Mouse (Mus musculus) CH12.LX (cell line): ENCODE measurements at regions not wholly inside any gene's neighbourhood (a gene's known extent, or its start where the extent isn't known, plus 50 kb on each side); places are given as distances from the start of the nearest gene placed in this dataset.

ENCODE experiments used
- DNase-seq: peaks from one replicate; pipeline ENCODE4 v3.0.0-alpha.2; 2013; ENCODE audit errors: extremely low read depth
- H3K27ac ChIP-seq: 2 replicates; pipeline ENCODE4 v1.5.1; 2012; ENCODE audit warnings: low read depth, mild to moderate bottlenecking, control low read depth, moderate library complexity; ENCODE audit not compliant: insufficient read depth
- H3K27me3 ChIP-seq: replicated peaks from 2 replicates; pipeline ENCODE3; 2012; ENCODE audit warnings: inconsistent platforms
- H3K36me3 ChIP-seq, 2 experiments: replicated peaks in 1 of 2; 2 replicates each; pipeline versions ENCODE3 to v1.6.1; 2012; ENCODE audit warnings: inconsistent platforms in 1 of 2, low read length in 1 of 2, mild to moderate bottlenecking in 1 of 2, mixed read lengths in 1 of 2, moderate library complexity in 1 of 2; ENCODE audit not compliant: control insufficient read depth in 1 of 2, insufficient read depth in 1 of 2
- H3K4me1 ChIP-seq, 2 experiments: 2 replicates each; pipeline ENCODE4 v1.6.1; 2012; ENCODE audit warnings: inconsistent platforms in 1 of 2, moderate library complexity in 1 of 2; ENCODE audit not compliant: insufficient read depth in 2 of 2, control insufficient read depth in 1 of 2
- H3K4me2 ChIP-seq: 2 replicates; pipeline ENCODE4 v1.6.1; 2012; ENCODE audit warnings: low read depth, mild to moderate bottlenecking, control low read depth; ENCODE audit not compliant: poor library complexity, insufficient read depth, severe bottlenecking
- H3K4me3 ChIP-seq, 3 experiments: fragments of 150-350 bp in 1 of 3; sonication (generic) in 1 of 3; replicated peaks in 1 of 3; 2 replicates each; pipeline versions ENCODE3 to v1.5.1; 2011 to 2012; ENCODE audit warnings: low read depth in 2 of 3, low read length in 2 of 3, mild to moderate bottlenecking in 2 of 3, moderate library complexity in 2 of 3, control low read depth in 1 of 3, improper control_type of control experiment in 1 of 3, inconsistent platforms in 1 of 3, mixed read lengths in 1 of 3; ENCODE audit not compliant: poor library complexity in 1 of 3
- H3K79me2 ChIP-seq: replicated peaks from 2 replicates; pipeline ENCODE4 v1.6.1; 2012; ENCODE audit warnings: mild to moderate bottlenecking, moderate library complexity; ENCODE audit not compliant: control insufficient read depth, poor library complexity, insufficient read depth, severe bottlenecking; ENCODE audit errors: extremely low read depth
- H3K9ac ChIP-seq: 2 replicates; pipeline ENCODE4 v1.6.1; 2012; ENCODE audit warnings: low read depth, mild to moderate bottlenecking, control low read depth, moderate library complexity; ENCODE audit not compliant: insufficient read depth
- H3K9me3 ChIP-seq: replicated peaks from 2 replicates; pipeline ENCODE3; 2012; ENCODE audit warnings: low read length, inconsistent platforms, mixed read lengths
- BHLHE40 ChIP-seq: IDR thresholded peaks from 2 replicates; pipeline ENCODE4 v1.6.1; 2011; ENCODE audit warnings: mild to moderate bottlenecking, low read depth, low read length, improper control_type of control experiment
- CHD1 ChIP-seq: IDR thresholded peaks from 2 replicates; pipeline ENCODE4 v1.6.1; 2012; ENCODE audit warnings: low read depth, low read length, improper control_type of control experiment, inconsistent platforms
- CTCF ChIP-seq, 2 experiments: IDR thresholded peaks in 1 of 2; conservative IDR thresholded peaks in 1 of 2; 2 replicates each; pipeline ENCODE4 v1.5.1; 2011 to 2012; ENCODE audit warnings: low read depth in 2 of 2, low read length in 2 of 2, improper control_type of control experiment in 1 of 2, inconsistent platforms in 1 of 2, mild to moderate bottlenecking in 1 of 2, moderate library complexity in 1 of 2
- ELF1 ChIP-seq: IDR thresholded peaks from 2 replicates; pipeline ENCODE4 v1.6.1; 2014; ENCODE audit warnings: low read depth, mild to moderate bottlenecking, inconsistent platforms, low read length, improper control_type of control experiment
- EP300 ChIP-seq: IDR thresholded peaks from 2 replicates; pipeline ENCODE4 v1.6.1; 2011; ENCODE audit warnings: low read length, improper control_type of control experiment
- ETS1 ChIP-seq: conservative IDR thresholded peaks from 2 replicates; pipeline ENCODE4 v1.6.1; 2012; ENCODE audit warnings: low read depth, mild to moderate bottlenecking, inconsistent platforms, low read length, improper control_type of control experiment, moderate library complexity
- HCFC1 ChIP-seq: IDR thresholded peaks from 2 replicates; pipeline ENCODE4 v1.6.1; 2012; ENCODE audit warnings: low read depth, mild to moderate bottlenecking, inconsistent platforms, low read length, improper control_type of control experiment
- IRF4 ChIP-seq: IDR thresholded peaks from 2 replicates; pipeline ENCODE4 v1.6.1; 2014; ENCODE audit warnings: low read depth, mild to moderate bottlenecking, inconsistent platforms, low read length, improper control_type of control experiment
- JUND ChIP-seq: conservative IDR thresholded peaks from 2 replicates; pipeline ENCODE4 v1.6.1; 2011; ENCODE audit warnings: low read depth, low read length, improper control_type of control experiment
- MAX ChIP-seq: IDR thresholded peaks from 2 replicates; pipeline ENCODE4 v1.6.1; 2011; ENCODE audit warnings: low read length, improper control_type of control experiment
- MAZ ChIP-seq: IDR thresholded peaks from 2 replicates; pipeline ENCODE4 v1.6.1; 2012; ENCODE audit warnings: low read depth, mild to moderate bottlenecking, inconsistent platforms, low read length, improper control_type of control experiment, moderate library complexity
- MEF2A ChIP-seq: IDR thresholded peaks from 2 replicates; pipeline ENCODE4 v1.6.1; 2014; ENCODE audit warnings: low read depth, mild to moderate bottlenecking, inconsistent platforms, low read length, improper control_type of control experiment, borderline replicate concordance
- MYC ChIP-seq: IDR thresholded peaks from 2 replicates; pipeline ENCODE4 v1.6.1; 2011; ENCODE audit warnings: low read depth, mild to moderate bottlenecking, improper control_type of control experiment, low read length
- NRF1 ChIP-seq: IDR thresholded peaks from 2 replicates; pipeline ENCODE4 v1.6.1; 2014; ENCODE audit warnings: low read depth, mild to moderate bottlenecking, inconsistent platforms, low read length, improper control_type of control experiment, moderate library complexity
- PAX5 ChIP-seq: IDR thresholded peaks from 2 replicates; pipeline ENCODE4 v1.6.1; 2012; ENCODE audit warnings: low read length, inconsistent platforms, mixed read lengths
- SIN3A ChIP-seq: IDR thresholded peaks from 2 replicates; pipeline ENCODE4 v1.6.1; 2012; ENCODE audit warnings: low read length, improper control_type of control experiment, inconsistent platforms
- SMC3 ChIP-seq: IDR thresholded peaks from 2 replicates; pipeline ENCODE4 v1.6.1; 2011; ENCODE audit warnings: low read depth, low read length, improper control_type of control experiment
- TBP ChIP-seq: conservative IDR thresholded peaks from 2 replicates; pipeline ENCODE4 v1.6.1; 2011; ENCODE audit warnings: low read depth, low read length, improper control_type of control experiment
- TCF12 ChIP-seq: IDR thresholded peaks from 2 replicates; pipeline ENCODE4 v1.6.1; 2014; ENCODE audit warnings: low read depth, mild to moderate bottlenecking, inconsistent platforms, low read length, improper control_type of control experiment
- UBTF ChIP-seq: IDR thresholded peaks from 2 replicates; pipeline ENCODE4 v1.6.1; 2012; ENCODE audit warnings: low read depth, mild to moderate bottlenecking, inconsistent platforms, low read length, improper control_type of control experiment, moderate library complexity
- USF1 ChIP-seq: IDR thresholded peaks from 2 replicates; pipeline ENCODE4 v1.6.1; 2014; ENCODE audit warnings: low read depth, mild to moderate bottlenecking, inconsistent platforms, low read length, improper control_type of control experiment
- USF2 ChIP-seq: conservative IDR thresholded peaks from 2 replicates; pipeline ENCODE4 v1.6.1; 2011; ENCODE audit warnings: low read depth, low read length, improper control_type of control experiment
- ZMIZ1 ChIP-seq: IDR thresholded peaks from 2 replicates; pipeline ENCODE4 v1.6.1; 2012; ENCODE audit warnings: low read depth, mild to moderate bottlenecking, inconsistent platforms, low read length, improper control_type of control experiment
- ZNF384 ChIP-seq: IDR thresholded peaks from 2 replicates; pipeline ENCODE4 v1.6.1; 2012; ENCODE audit warnings: low read depth, low read length, improper control_type of control experiment, inconsistent platforms
- dilution Hi-C: fragments of 300-500 bp; cut with MboI; formaldehyde crosslinking; loops from 2 replicates; pipeline ENCODE4 v1.14.3; 2020; ENCODE audit warnings: low sequenced_read_pairs; ENCODE audit not compliant: extremely low pct_unique_long_range_greater_than_20kb, extremely low pct_ligation_motif_present
- in situ Hi-C: fragments of 300-500 bp; cut with MboI; formaldehyde crosslinking; loops from 3 replicates; pipeline ENCODE4 v1.14.3; 2019; ENCODE audit warnings: low sequenced_read_pairs, low pct_ligation_motif_present, low pct_unique_long_range_greater_than_20kb, mixed read lengths

DNA sequence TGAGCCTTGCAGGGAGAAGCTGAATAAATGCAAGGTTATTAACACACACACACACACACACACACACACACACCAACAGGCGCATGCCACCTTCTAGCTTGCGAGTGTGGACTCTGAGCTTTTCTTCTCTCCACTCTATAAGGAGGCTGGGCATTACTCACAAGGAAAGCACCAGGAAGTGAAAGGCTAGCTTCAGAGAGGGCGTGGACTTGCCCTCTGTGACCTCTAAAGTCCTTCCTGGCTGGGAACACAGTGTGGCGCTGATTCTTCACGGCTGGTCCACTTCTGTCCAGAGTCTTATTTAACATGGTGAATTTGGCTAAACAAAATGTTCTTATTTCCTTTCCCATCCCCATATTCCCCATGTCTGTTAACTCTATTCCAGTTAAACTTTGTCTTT lies 185.1 kb downstream of the Maf start:
- TF ChIP-seq NRF1, result no peak
- TF ChIP-seq SMC3, result no peak
- no peak for TF ChIP-seq BHLHE40
- no peak for TF ChIP-seq JUND
- TF ChIP-seq ELF1, result no peak
- no peak for TF ChIP-seq UBTF
- no peak for TF ChIP-seq TBP
- no peak for TF ChIP-seq CTCF (conservative IDR thresholded peaks at IDR 0.05 in 1 of 2, IDR thresholded peaks at IDR 0.05 in 1 of 2; ENCODE audit: low read depth in 2 of 2, low read length in 2 of 2)
- no peak for TF ChIP-seq USF1
- no peak for TF ChIP-seq USF2
- no peak for TF ChIP-seq ZMIZ1
- no peak for TF ChIP-seq MYC
- TF ChIP-seq EP300, result no peak
- no peak for TF ChIP-seq MEF2A
- TF ChIP-seq MAZ, result no peak
- TF ChIP-seq PAX5, result no peak
- no peak for TF ChIP-seq TCF12
- no peak for TF ChIP-seq SIN3A
- TF ChIP-seq, all 38 proteins: peak for 0
- dilution Hi-C loops, result no loop called here
- Histone ChIP-seq H3K4me3 (no peak overlapping the region), H3K27me3 (peaks cover 56% of the 10 kb centered on the region), H3K4me2 (no peak overlapping the region), H3K79me2 (no peaks in the 10 kb centered on the region), H3K4me1 (no peaks in the 10 kb centered on the region), H3K9me3 (no peaks in the 10 kb centered on the region), H3K36me3 (no peaks in the 10 kb centered on the region), H3K27ac (no peak overlapping the region), H3K9ac (no peak overlapping the region)
- no peak for DNase-seq
- in situ Hi-C loops, result no loop called here

GRCm38 (mm10) chr8:115515647-115516046 lies 191.9 kb downstream of the Maf start:
- no peaks in the 10 kb centered on the region for H3K4me1 ChIP-seq
- no peak for DNase-seq

More at GRCm38 (mm10) chr8:115515647-115516046, 191.9 kb downstream of the Maf start:
- H3K36me3 ChIP-seq, result no peaks in the 10 kb centered on the region
- no peak for TF ChIP-seq BHLHE40
- no peak for TF ChIP-seq MAX
- TF ChIP-seq ELF1, result no peak
- no peak for TF ChIP-seq USF1
- TF ChIP-seq CHD1, result no peak
- TF ChIP-seq HCFC1, result no peak
- no peak for TF ChIP-seq ZNF384
- no peak for TF ChIP-seq IRF4
- TF ChIP-seq MEF2A, result no peak
- TF ChIP-seq MYC, result no peak
- TF ChIP-seq ETS1, result no peak
- in situ Hi-C loops (no loop called here), dilution Hi-C loops (no loop called here)
- H3K4me2 ChIP-seq, result no peak overlapping the region
- peaks cover 71% of the 10 kb centered on the region for H3K27me3 ChIP-seq
- H3K79me2 ChIP-seq, result no peaks in the 10 kb centered on the region
- no peak overlapping the region for H3K9ac ChIP-seq
- no peak overlapping the region for H3K27ac ChIP-seq
- no peak overlapping the region for H3K4me3 ChIP-seq
- H3K9me3 ChIP-seq, result no peaks in the 10 kb centered on the region
